Mouse (Mus musculus) embryonic fibroblast, embryonic 13.5 days (primary cell): Measurements from ENCODE around the gene Gm12830.

Experiments
- CTCF ChIP-seq: IDR thresholded peaks from 2 replicates; pipeline ENCODE4 v1.5.1; 2011; ENCODE audit warnings: mild to moderate bottlenecking, control low read depth, low read length, moderate library complexity, borderline replicate concordance; ENCODE audit not compliant: insufficient read depth
- POLR2A ChIP-seq: IDR thresholded peaks from 2 replicates; pipeline ENCODE4 v1.6.1; 2011; ENCODE audit warnings: low read depth, mild to moderate bottlenecking, control low read depth, low read length, moderate library complexity

GRCm38 (mm10) chr4:114834770-114835581 lies 13.5 kb downstream of the Gm12830 start:
- TF ChIP-seq CTCF (no peak), POLR2A (no peak)
